Mouse (Mus musculus): ENCODE measurements at regions not wholly inside any gene's neighbourhood (a gene's known extent, or its start where the extent isn't known, plus 50 kb on each side); places are given as distances from the start of the nearest gene placed in this dataset.

DNA sequence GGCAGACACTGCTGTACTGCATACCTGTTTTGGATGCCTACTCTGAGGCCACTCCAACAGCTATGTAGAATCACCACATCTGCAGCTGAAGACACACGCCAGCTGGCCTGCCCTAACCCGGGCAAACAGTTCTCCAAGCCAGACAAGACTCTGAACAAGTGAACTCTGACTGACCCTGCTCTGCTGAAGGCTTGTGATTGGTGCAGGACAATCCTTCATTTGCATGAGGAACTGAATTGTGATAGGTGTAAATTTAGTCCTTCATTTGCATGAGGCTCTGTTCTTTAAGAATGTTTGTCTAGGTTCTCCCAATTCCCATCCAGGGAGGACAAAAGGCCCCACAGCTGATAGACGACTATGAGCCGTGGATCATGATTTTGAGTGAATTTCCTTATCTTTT, 104.9 kb upstream of the Slc22a12 start:
- in situ Hi-C loops (cut with MboI, MseI) = no loop called here

DNA sequence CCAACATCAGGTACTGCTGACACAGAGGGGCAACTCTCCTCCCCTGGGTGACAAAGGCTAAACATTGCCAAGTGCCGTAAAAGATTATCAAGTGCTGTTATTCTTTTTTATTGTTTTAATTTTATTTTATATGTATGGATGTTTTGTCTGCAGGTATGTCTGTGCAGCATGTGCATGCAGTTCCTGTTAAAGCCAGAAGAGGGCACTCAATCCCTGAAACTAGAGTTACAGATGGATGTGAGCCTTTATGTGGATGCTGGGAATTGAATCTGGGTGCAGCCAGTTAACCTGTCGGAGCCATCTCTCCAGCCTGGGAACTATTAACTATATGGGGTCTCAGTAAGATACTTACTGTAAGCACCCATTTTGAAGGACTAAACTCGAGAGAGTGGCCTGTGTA, 104.4 kb upstream of the Slc22a12 start:
- in situ Hi-C loops (cut with MboI, MseI) = no loop called here

DNA sequence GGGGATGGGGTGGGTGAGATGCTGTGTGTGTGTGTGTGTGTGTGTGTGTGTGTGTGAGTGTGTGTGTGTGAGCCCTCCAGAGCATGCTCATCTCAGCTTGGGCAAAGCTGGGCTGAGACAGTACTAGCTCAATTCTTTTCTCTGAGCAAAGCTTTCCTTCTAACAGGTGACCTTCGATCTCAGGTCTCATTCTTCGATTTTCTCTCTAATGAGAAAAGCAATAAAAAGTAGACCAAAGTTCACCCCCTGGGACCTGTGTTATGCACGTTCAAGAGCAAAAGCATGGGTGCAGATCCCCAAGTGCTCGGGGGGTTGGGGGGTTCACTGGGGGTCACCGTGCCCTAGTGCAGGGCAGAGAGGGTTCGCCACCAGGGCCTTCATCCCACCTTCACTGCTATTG, 103.1 kb upstream of the Slc22a12 start:
- in situ Hi-C loops (cut with MboI, MseI) = no loop called here

DNA sequence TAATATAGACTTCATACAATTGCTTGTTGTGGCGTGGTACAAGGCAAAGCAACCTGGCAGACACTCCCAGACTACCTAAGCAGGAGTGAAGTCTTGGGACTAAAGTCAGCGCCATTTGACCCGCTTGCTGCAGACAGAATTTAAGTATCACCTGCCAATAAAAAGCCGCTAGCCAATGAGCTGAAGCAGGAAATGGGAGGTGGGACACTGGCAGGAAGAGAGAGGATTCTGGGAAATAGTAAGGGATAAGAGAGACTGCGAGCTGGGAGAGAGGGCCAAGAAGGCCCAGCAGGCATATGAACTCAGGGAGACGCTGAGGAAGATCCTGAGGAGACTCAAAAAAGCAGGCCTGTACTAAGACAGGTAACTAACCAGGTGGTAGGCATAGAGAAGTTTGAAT, 102.0 kb upstream of the Slc22a12 start:
- in situ Hi-C loops (cut with MboI, MseI) = no loop called here

DNA sequence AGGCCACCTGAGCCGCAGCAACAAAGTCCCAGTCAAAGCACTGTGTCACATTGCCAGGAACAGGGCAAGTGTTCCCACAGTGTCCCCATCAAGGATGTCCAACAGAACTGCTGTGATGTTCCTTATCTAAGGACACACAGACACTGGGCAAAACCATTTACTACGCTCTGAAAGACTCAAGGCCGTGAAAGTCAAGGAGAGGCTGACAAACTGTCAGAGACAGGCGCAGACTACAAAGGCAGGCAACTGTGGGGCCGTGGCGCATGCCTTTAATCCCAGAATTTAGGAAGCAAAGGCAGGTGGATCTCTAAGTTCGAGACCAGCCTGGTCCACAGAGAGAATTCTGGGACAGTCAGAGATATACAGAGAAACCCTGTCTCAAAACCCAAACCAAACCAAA, 96.8 kb upstream of the Slc22a12 start:
- in situ Hi-C loops (cut with MboI, MseI) = loop anchor here in 1 of 2 experiments (10.0 kb wide), 1 partner anchor 1735 kb away; the partner anchor contains the start of gene Bbs1

DNA sequence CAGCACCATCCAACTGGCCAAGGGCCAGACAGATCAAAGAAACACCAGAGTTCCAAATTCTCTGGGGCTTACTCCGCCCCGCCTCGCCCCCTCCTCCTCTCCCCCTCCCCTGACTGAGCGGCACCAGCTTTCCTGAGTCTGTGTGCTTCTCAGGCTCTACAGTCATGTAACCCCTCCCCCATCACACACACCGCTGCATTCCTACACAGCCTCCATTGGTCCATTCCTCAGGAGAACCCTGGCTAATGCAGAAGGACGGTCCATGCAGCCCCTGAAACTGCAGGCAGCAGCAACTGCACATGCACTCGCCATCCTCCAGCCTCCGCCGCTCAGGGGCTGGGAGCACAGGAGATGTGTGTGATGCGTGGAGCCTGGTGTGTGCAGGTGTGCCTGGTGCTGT, 90.6 kb upstream of the Slc22a12 start:
- in situ Hi-C loops (cut with MboI, MseI) = loop anchor here in 1 of 2 experiments (5.0 to 10.0 kb wide), 2 partner anchors 44 to 1729 kb away; partner anchors contain the start of gene Bbs1

DNA sequence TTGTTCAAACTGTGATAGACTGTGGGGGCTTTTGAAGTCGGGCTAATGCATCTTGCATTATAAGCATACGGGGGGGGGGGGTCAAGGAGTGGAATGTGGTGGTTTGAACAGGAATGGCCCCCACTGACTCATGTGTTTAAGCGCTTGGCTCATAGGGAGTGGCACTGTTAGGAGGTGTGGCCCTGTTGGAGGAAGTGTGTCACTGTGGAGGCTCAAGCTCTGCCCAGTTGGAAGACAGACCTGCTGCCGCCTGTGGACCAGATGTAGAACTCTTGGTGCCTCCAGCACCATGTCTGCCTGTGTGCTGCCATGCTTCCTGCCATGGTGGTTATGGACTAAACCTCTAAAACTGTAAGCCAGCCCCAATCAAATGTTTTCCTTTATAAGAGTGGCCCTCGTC, 89.0 kb upstream of the Slc22a12 start:
- in situ Hi-C loops (cut with MboI, MseI) = loop anchor here in 1 of 2 experiments (5.0 to 10.0 kb wide), 2 partner anchors 45 to 1727 kb away; partner anchors contain the start of gene Bbs1

DNA sequence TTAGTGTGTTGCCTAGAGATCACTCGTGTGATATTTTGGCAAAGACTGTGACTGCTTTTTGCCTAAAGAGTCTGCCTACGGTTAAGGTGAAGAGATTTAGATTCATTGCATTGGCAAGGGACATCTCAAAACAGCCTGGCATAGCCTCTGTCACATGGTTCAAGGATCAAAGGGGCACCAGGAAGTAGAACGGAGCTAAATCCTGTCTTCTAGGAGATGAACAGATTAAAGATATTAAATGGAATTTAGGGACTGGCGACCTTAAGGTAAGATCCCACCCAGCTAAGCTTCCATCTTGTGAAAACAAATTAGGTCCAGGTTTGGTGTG, 87.7 kb upstream of the Slc22a12 start:
- in situ Hi-C loops (cut with MboI, MseI) = loop anchor here in 1 of 2 experiments (5.0 to 10.0 kb wide), 2 partner anchors 47 to 1726 kb away; partner anchors contain the start of gene Bbs1

DNA sequence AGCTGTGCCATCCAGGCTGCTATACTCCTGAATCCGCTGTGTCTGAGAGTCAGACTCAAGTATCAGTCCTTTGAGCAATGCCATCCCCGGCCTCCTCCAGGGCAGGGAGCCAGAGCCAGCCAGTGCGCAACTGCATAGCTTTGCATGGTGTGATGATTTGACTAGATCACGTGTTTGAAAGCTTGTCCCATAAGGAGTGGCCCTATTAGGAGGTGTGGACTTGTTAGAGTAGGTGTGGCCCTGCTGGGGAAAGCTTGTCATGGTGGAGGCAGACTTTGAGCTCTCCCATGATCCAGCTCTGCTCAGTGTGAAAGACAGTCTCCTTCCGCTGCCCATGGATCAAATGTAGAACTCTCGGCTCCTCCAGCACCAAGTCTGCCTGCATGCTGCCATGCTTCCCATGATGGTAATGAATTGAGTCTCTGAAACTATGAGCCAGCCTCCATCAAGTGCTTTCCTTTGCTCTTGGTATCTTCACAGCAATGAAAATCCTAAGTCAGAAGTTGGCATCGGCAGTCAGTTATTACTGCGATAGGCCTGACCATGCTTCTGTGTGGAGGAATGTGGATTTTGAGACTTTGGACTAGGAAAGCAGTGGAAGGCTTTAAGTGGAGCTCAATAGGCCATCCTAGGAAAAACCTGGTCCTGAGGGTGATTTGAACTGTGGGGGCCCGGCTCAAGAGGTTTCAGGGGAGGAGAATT, 87.2 kb upstream of the Slc22a12 start:
- in situ Hi-C loops (cut with MboI, MseI) = loop anchor here in 1 of 2 experiments (5.0 to 10.0 kb wide), 2 partner anchors 47 to 1725 kb away; partner anchors contain the start of gene Bbs1

DNA sequence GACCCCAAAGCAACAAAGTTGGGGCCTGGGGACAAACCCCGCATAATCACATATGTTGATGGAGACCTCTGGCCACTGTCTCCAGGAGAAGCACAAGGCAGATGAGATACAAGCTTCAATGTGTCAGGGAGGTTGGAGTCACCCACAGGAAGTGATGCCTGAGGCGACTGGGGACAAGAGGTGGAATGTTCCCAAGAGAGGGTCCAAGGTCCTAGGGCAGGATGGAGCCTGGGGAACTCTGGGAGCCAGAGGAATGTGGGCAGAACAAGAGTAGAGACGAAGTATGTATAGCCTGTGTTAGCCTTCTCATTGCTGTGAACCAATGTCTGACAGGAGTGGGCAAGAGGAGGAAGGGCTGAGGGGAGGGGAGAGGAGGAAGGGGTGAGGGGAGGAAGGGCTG, 82.7 kb upstream of the Slc22a12 start:
- in situ Hi-C loops (cut with MboI, MseI) = no loop called here

DNA sequence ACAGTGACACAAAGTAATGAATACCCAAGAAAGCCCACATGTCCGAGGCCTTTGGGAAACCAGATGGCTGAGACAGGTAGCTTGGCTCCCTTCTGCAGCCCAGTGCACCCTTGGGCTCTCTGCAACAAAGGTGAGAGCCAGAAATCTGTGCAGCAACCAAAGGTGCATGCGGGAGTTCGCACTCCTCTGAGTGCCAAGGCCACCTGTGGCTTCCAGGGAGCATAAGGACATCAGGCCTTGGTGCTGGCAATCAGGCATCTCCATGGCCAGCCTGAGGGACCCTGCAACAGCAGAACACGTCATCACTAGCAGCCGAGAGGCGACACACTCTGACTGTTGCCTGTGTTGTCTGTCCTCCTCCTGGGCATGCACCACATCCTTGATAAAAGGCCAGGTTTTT, 78.2 kb upstream of the Slc22a12 start:
- in situ Hi-C loops (cut with MboI, MseI) = no loop called here

DNA sequence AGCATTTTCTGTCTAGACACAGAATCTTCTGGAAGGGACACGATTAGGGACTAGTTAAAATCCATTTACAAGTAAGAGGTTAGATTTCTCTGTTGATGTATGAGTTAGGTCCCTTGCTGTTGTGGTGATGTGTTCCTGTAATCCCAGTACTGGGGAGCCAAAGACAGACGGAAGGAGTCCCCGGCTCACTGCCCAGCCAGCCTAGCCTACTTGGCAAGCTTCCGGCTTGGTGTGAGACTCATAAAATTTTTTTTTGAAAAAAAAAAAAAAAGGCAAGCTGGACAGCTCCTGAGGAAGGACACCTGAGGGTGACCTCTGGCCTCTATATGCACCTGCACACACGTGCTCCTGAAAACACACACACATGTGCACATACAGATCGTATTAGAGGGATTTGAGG, 76.7 kb upstream of the Slc22a12 start:
- in situ Hi-C loops (cut with MboI, MseI) = loop anchor here in 1 of 2 experiments (10.0 kb wide), 1 partner anchor 195 kb away; no protein-coding TSS in a partner anchor

DNA sequence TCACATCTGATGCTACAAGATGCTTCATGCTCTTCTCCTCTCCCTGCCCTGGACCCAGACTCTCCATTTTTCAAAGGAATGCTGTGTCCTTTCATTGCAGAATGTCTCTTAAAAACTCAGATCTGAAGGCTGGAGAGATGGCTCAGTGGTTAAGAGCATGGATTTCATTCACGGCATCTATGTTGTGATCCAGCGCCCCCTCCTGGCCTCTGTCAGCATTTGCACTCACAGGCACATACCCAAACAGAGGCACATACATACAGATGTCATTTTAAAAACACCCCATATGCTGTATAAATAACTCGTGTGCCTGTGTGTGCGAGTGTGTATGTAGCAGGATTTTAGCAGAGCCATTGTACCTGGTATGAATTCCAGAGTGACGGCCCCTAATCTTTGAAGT, 73.8 kb upstream of the Slc22a12 start:
- in situ Hi-C loops (cut with MboI, MseI) = loop anchor here in 1 of 2 experiments (10.0 kb wide), 1 partner anchor 198 kb away; no protein-coding TSS in a partner anchor

DNA sequence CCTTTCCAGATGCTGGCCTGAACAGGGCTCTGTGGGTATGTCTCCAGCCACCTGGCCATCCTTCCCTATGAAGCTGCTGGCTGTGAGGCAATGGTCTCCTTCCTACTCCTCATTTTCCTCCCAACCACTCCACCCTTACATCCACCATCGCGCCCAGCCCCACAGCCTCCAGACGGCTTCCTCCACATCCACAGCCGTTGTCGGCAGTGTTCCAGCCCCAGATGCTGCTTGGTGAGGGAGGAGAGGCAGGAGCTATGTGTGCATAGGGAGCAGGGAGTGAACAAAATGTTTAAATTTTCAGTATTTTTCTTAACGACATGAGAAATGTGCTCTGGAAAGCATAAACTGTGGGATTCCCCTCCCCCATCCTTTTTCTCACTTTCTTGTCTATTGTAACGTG, 69.6 kb upstream of the Slc22a12 start:
- in situ Hi-C loops (cut with MboI, MseI) = loop anchor here in 1 of 2 experiments (10.0 kb wide), 1 partner anchor 202 kb away; no protein-coding TSS in a partner anchor

DNA sequence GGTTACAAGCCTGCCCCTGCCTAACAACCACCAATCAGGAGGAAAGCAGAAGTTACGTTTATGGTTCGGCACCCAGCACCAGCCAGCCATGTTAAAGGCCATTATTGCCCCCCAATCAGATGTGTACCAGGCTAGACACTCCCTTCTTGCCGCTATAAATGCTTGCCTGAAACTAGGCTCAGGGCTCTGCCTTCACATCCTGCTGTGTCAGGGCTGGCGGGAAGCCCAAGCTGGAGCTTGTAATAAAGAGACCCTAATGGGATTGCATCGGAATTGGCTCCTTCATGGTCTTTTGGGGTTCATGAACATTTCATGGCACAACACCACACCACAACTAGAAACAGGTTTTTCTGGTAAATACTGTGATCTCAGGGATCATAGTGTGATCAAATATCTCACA, 69.1 kb upstream of the Slc22a12 start:
- in situ Hi-C loops (cut with MboI, MseI) = loop anchor here in 1 of 2 experiments (10.0 kb wide), 1 partner anchor 203 kb away; no protein-coding TSS in a partner anchor

DNA sequence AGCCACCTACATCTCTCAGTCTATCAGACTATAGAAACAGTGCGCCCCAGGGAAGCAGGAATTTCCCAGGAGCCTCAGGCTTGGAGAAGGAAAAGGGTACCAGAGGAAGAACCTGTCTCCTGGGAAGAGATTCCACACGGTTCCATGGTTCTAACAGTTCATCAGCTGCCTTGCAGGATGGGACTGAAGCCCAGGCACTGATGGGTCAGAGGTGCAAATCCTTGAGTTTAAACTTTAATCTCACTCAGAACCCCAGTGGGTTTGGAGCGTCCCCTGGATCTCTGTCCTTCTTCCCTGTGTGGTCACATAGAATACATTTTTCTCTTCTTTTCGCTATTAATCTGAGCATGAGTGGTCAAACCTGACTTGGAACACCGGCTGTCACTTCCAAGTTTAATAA, 67.9 kb upstream of the Slc22a12 start:
- in situ Hi-C loops (cut with MboI, MseI) = loop anchor here in 1 of 2 experiments (10.0 kb wide), 1 partner anchor 204 kb away; no protein-coding TSS in a partner anchor

DNA sequence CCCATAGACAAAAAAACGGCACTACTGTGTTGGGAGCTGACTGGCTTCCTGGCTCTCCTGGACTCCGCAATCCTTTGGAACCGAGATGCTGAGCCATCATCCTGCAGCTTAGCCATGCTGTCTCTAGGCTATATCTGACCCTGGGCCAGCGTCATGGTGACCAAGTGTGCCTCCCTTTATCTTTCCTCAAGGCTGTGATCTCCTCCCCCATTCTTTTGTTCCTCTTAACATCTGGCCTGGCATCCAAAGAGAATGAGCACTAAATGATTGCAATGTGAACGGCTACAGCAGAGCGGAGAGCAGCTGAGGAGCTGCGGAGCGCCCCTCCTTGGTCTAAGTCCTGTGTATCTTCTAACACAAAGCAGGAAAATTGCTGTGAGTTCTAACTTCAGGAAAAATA, 67.2 kb upstream of the Slc22a12 start:
- in situ Hi-C loops (cut with MboI, MseI) = loop anchor here in 1 of 2 experiments (10.0 kb wide), 1 partner anchor 205 kb away; no protein-coding TSS in a partner anchor

DNA sequence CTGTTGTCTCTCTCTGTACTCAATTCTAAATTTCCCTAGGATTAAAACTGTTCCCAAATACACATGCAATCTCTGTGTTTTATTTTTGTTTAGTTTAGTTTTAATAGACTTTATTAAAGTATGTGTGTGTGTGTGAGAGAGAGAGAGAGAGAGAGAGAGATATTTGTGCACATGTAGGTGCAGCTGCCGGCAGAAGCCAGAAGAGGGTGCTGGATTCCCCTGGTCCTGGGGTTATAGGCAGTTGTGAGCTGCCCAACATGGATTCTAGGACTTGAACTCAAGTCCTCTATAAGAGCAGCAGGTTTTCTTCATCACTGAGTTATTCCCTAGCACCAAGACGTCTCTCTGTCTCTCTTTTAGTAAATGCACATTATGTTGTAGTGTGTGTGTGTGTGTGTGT, 64.7 kb upstream of the Slc22a12 start:
- in situ Hi-C loops (cut with MboI, MseI) = no loop called here

DNA sequence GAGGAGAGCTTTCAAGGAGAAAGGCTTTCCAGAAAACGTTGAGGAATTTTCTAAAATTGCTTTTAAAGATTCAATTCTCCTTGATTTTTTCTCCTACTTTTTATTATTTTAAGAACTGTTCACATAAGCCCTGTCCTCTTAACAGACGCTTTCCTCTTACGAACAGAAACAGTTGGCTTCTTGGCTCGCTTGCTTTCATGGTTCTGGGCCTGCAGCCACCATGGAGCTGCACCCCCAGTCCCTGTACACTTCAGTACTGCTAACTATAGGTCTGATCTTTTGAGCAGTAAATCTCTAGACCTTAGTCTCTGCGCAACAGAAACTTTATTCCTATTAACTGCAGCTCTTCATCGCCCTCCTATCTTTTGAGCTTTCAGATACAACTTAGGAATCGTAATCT, 63.8 kb upstream of the Slc22a12 start:
- in situ Hi-C loops (cut with MboI, MseI) = no loop called here

DNA sequence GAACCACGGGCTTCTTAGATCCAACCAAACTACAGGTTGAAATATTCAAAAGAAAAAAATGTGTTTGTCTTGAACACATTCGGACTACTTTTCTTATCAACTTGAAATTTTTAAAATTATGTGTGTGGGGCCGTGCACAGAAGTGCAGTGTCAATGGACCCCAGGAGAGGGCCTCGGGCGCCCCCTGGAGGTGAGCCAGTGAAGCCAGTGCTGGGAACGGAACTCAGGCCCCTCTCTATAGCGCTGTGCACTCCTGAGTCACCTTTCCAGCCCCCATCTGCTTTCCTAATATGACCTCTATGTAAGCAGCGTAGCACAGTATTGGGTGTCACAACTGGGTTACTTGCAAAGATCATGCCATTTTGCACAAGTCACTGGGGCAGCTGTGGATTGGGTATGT, 61.9 kb upstream of the Slc22a12 start:
- in situ Hi-C loops (cut with MboI, MseI) = no loop called here

DNA sequence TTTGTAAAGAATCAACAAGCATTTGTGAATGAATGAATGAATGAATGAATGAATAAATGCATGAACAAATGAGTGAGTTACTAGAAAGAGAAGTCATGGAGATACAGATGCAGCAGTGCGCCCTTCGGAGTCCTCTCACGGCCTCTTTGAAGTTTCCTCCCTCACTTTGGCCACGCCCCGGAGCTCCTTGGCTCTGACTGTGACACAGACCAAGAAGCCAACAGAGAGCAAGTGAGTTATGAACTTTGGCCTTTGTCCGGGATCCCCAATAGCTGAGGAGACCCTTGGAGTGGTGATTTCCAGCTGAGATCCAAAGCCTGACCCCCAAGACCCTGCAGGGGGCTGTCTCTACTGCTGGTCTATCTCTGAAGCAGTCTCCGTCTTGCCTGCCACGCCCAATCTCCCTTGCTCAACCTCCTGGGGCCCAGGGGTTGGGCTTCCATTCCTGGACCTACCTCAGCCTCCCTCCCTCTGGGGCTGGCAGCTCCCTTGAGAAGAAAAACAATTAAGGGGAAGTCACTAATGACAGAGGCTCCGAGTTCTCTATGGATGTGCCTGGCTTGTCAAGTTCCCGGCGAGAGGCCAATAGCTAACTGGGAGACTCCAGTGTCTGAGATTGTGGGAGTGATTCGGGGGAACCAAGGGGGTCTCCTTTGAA, 58.2 kb upstream of the Slc22a12 start:
- in situ Hi-C loops (cut with MboI, MseI) = no loop called here

DNA sequence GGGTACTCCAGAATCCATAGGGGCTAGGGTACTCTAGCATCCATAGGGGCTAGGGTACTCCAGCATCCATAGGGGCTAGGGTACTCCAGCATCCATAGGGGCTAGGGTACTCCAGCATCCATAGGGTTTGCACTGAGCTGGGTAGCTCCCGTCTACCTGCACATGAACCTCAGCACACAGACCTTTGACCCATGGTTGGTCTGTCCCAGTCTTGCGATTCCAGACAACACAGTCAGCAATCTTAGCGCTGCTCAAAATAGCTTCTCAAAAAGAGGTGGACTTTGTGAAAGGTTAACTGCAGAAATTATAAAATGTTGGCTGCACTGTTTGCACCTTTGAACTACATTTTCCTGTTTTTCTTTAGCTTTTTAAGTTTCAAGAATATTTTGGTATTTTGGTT, 56.4 kb upstream of the Slc22a12 start:
- in situ Hi-C loops (cut with MboI, MseI) = no loop called here

DNA sequence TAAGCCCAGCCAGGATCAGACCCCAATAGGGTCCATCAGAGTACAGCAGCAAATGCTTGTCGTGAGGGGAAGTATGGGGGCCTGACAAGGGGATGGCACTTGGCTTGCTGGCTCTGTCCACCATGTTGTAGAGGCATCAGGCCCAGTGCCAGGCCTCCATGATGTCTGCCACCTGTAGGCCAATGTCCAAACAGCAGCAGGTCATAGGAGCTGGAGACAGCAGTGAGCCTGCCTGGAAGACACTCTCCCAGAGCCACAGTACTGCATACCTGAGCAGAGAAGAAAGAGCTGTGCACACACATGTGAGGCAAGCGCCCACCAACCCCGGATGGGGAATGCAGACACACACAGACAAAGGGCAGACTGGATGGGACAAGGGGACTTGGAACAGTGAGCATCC, 55.4 kb upstream of the Slc22a12 start:
- in situ Hi-C loops (cut with MboI, MseI) = no loop called here

All from T-helper 17 cell (primary cell).